Mouse (Mus musculus) myocyte (in vitro differentiated cells): ENCODE measurements around the gene Lmcd1. TPM values are rescaled to one million over a fixed set of nuclear protein-coding genes. Genes with fewer than 3 reads are reported as not detected.

Experiments used
- H3K27me3 ChIP-seq: one replicate; pipeline ENCODE4 v1.6.1; 2011; ENCODE audit not compliant: control insufficient read depth, insufficient read depth, insufficient read length
- H3K36me3 ChIP-seq: one replicate; pipeline ENCODE4 v1.6.1; 2011; ENCODE audit not compliant: control insufficient read depth, insufficient read depth
- H3K4me2 ChIP-seq: one replicate; pipeline ENCODE4 v1.6.1; 2011; ENCODE audit warnings: low read depth, control low read depth
- H3K4me3 ChIP-seq: one replicate; pipeline ENCODE4 v1.5.1; 2011; ENCODE audit warnings: mild to moderate bottlenecking, control low read depth, moderate library complexity
- H3K79me2 ChIP-seq: one replicate; pipeline ENCODE4 v1.6.1; 2011; ENCODE audit not compliant: control insufficient read depth, insufficient read depth
- H3ac ChIP-seq: one replicate; pipeline ENCODE4 v1.6.1; 2011; ENCODE audit not compliant: control insufficient read depth, insufficient read length
- CEBPB ChIP-seq: IDR thresholded peaks from 2 replicates; pipeline ENCODE4 v1.6.1; 2011; ENCODE audit warnings: mild to moderate bottlenecking, moderate library complexity; ENCODE audit not compliant: poor library complexity, insufficient read depth, severe bottlenecking
- E2F4 ChIP-seq: IDR thresholded peaks from one replicate; pipeline ENCODE4 v1.6.1; 2011; ENCODE audit warnings: mild to moderate bottlenecking, control low read depth, moderate library complexity; ENCODE audit not compliant: insufficient read depth
- MAX ChIP-seq: IDR thresholded peaks from one replicate; pipeline ENCODE4 v1.6.1; 2011; ENCODE audit warnings: low read depth, mild to moderate bottlenecking, control low read depth
- MYOD1 ChIP-seq, 3 experiments: IDR thresholded peaks; one replicate each; pipeline ENCODE4 v1.6.1; 2011; ENCODE audit warnings: control low read depth in 2 of 3, low read depth in 2 of 3, mild to moderate bottlenecking in 2 of 3, moderate library complexity in 1 of 3; ENCODE audit not compliant: insufficient read length in 2 of 3, control insufficient read depth in 1 of 3
- MYOG ChIP-seq, 3 experiments: IDR thresholded peaks; one replicate each; pipeline ENCODE4 v1.6.1; 2011; ENCODE audit warnings: control low read depth in 2 of 3, low read depth in 2 of 3, mild to moderate bottlenecking in 2 of 3; ENCODE audit not compliant: insufficient read length in 2 of 3, control insufficient read depth in 1 of 3, insufficient read depth in 1 of 3
- POLR2A ChIP-seq: IDR thresholded peaks from one replicate; pipeline ENCODE4 v1.6.1; 2011; ENCODE audit warnings: low read depth, mild to moderate bottlenecking, control low read depth, moderate library complexity; ENCODE audit not compliant: insufficient read length
- POLR2AphosphoS2 ChIP-seq: IDR thresholded peaks from one replicate; pipeline ENCODE4 v1.6.1; 2011; ENCODE audit warnings: low read depth, control low read depth; ENCODE audit not compliant: insufficient read length
- REST ChIP-seq: IDR thresholded peaks from one replicate; pipeline ENCODE4 v1.6.1; 2011; ENCODE audit warnings: mild to moderate bottlenecking, control low read depth, moderate library complexity; ENCODE audit not compliant: insufficient read depth, insufficient read length
- SRF ChIP-seq: IDR thresholded peaks from one replicate; pipeline ENCODE4 v1.6.1; 2011; ENCODE audit warnings: low read depth; ENCODE audit not compliant: control insufficient read depth, insufficient read length
- TCF12 ChIP-seq: IDR thresholded peaks from one replicate; pipeline ENCODE4 v1.6.1; 2011; ENCODE audit warnings: mild to moderate bottlenecking, control low read depth; ENCODE audit not compliant: poor library complexity, insufficient read depth, severe bottlenecking
- TCF3 ChIP-seq: IDR thresholded peaks from one replicate; pipeline ENCODE4 v1.6.1; 2011; ENCODE audit warnings: low read depth, control low read depth; ENCODE audit not compliant: insufficient read length
- USF1 ChIP-seq: IDR thresholded peaks from one replicate; pipeline ENCODE4 v1.6.1; 2011; ENCODE audit warnings: low read depth, mild to moderate bottlenecking, control low read depth, moderate library complexity
- polyA plus RNA-seq: library from polyadenylated mRNA; unstranded; fragments of >200 nt; fragmentation: generic; extraction: Trizol; gene quantifications from one replicate; pipeline ENCODE4 v1.2.1, GENCODE M21; 2012; ENCODE audit warnings: missing spikeins

The Lmcd1 gene
- polyA plus RNA-seq, 1 experiment, result 4.9 TPM

DNA sequence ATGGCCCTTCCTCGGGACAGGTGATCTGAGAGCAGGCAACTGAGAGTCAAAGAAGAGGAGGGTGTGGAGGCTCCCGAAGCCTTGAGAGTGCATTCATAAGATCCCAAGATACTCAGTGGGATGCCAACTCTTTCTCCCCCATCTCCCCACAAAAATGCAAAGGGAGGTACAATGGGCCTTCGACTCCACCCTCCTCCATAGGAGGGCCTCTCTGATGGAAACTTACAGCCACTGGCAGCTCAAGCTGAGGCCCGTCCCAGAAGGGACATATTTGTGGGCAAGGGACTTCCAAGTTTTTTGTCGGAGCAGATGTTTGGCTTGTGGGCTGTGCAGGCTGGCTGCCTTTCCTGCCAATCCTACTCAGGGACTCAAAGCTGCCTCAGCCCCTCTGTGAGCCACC is 47.1 kb downstream of the Lmcd1 start:
- peak overlapping the region; percentile 46 for H3K4me2 ChIP-seq
- no peak overlapping the region for H3K4me3 ChIP-seq
- TF ChIP-seq E2F4 (no peak), SRF (no peak), TCF12 (no peak), CEBPB (no peak), MYOG (IDR thresholded peaks at IDR 0.05; ENCODE audit: control insufficient read depth in 1 of 3, insufficient read depth in 1 of 3, insufficient read length in 2 of 3, low read depth in 2 of 3) (peak in 1 of 3 experiments; percentile 14)
- no peaks in the 10 kb centered on the region for H3K79me2 ChIP-seq
- H3K27me3 ChIP-seq, result no peaks in the 10 kb centered on the region
- no peak overlapping the region for H3ac ChIP-seq
- no peaks in the 10 kb centered on the region for H3K36me3 ChIP-seq

- Histone ChIP-seq H3ac (no peak overlapping the region), H3K4me2 (no peak overlapping the region), H3K79me2 (no peaks in the 10 kb centered on the region), H3K36me3 (no peaks in the 10 kb centered on the region), H3K4me3 (no peak overlapping the region), H3K27me3 (no peaks in the 10 kb centered on the region)
- TF ChIP-seq CEBPB (no peak), TCF3 (no peak), MYOD1 (IDR thresholded peaks at IDR 0.05; ENCODE audit: control insufficient read depth in 1 of 3, insufficient read length in 2 of 3, low read depth in 2 of 3) (no peak), E2F4 (no peak), POLR2A (no peak), REST (no peak), USF1 (no peak)
These were observed 49.4 kb downstream of the Lmcd1 start for GRCm38 (mm10) chr6:112322916-112323315.

DNA sequence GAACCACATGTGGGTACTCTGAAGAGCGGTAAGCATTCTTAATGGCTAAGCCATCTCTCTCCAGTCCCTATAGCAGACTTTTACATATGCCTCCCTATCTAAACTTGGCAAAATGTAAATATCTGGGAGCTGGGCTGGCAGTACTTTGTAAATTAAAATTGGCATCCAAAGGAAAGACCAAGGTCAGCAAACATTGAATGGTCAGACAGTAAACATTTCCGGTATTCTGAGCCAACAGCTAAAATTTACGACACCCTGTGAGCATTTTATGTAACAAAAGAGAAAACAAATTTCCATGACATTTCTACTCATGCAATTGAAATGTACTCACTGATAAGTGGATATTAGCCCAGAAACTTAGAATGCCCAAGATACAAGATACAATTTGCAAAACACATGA is 51.7 kb downstream of the Lmcd1 start:
- TF ChIP-seq TCF12, result no peak
- TF ChIP-seq E2F4, result no peak
- no peak for TF ChIP-seq SRF
- no peak for TF ChIP-seq TCF3
- TF ChIP-seq POLR2A, result no peak
- no peak for TF ChIP-seq MYOG (IDR thresholded peaks at IDR 0.05; ENCODE audit: control insufficient read depth in 1 of 3, insufficient read depth in 1 of 3, insufficient read length in 2 of 3, low read depth in 2 of 3)
- no peak for TF ChIP-seq MYOD1 (IDR thresholded peaks at IDR 0.05; ENCODE audit: control insufficient read depth in 1 of 3, insufficient read length in 2 of 3, low read depth in 2 of 3)
- no peak for TF ChIP-seq USF1
- TF ChIP-seq REST, result no peak
- no peak for TF ChIP-seq MAX
- TF ChIP-seq POLR2AphosphoS2, result no peak
- TF ChIP-seq CEBPB, result no peak
- no peak overlapping the region for H3K4me3 ChIP-seq

GRCm38 (mm10) chr6:112327793-112328192 is 54.2 kb downstream of the Lmcd1 start:
- H3K4me3 ChIP-seq, result no peak overlapping the region
- no peak for TF ChIP-seq USF1
- TF ChIP-seq MYOG (IDR thresholded peaks at IDR 0.05; ENCODE audit: control insufficient read depth in 1 of 3, insufficient read depth in 1 of 3, insufficient read length in 2 of 3, low read depth in 2 of 3), result no peak
- no peak for TF ChIP-seq MYOD1 (IDR thresholded peaks at IDR 0.05; ENCODE audit: control insufficient read depth in 1 of 3, insufficient read length in 2 of 3, low read depth in 2 of 3)
- no peak for TF ChIP-seq CEBPB
- TF ChIP-seq REST, result no peak
- no peak for TF ChIP-seq POLR2A
- no peak for TF ChIP-seq TCF3
- TF ChIP-seq POLR2AphosphoS2, result no peak
- no peak for TF ChIP-seq E2F4
- TF ChIP-seq SRF, result no peak
- TF ChIP-seq MAX, result no peak
- no peak for TF ChIP-seq TCF12
- H3K79me2 ChIP-seq, result no peaks in the 10 kb centered on the region
- H3K27me3 ChIP-seq, result no peaks in the 10 kb centered on the region
- H3K4me2 ChIP-seq, result no peak overlapping the region
- no peak overlapping the region for H3ac ChIP-seq
- no peaks in the 10 kb centered on the region for H3K36me3 ChIP-seq

More for the DNA sequence above, 51.7 kb downstream of the Lmcd1 start:
- Histone ChIP-seq H3K79me2 (no peaks in the 10 kb centered on the region), H3ac (no peak overlapping the region), H3K27me3 (no peaks in the 10 kb centered on the region), H3K4me2 (no peak overlapping the region), H3K36me3 (no peaks in the 10 kb centered on the region)

GRCm38 (mm10) chr6:112330520-112331222 is 57.1 kb downstream of the Lmcd1 start:
- Histone ChIP-seq H3K36me3 (no peaks in the 10 kb centered on the region), H3K79me2 (no peaks in the 10 kb centered on the region), H3K27me3 (no peaks in the 10 kb centered on the region), H3K4me2 (no peak overlapping the region), H3K4me3 (no peak overlapping the region), H3ac (no peak overlapping the region)
- TF ChIP-seq TCF3 (no peak), MYOG (IDR thresholded peaks at IDR 0.05; ENCODE audit: control insufficient read depth in 1 of 3, insufficient read depth in 1 of 3, insufficient read length in 2 of 3, low read depth in 2 of 3) (no peak), CEBPB (no peak), POLR2AphosphoS2 (no peak), MYOD1 (IDR thresholded peaks at IDR 0.05; ENCODE audit: control insufficient read depth in 1 of 3, insufficient read length in 2 of 3, low read depth in 2 of 3) (no peak), USF1 (no peak), MAX (no peak), POLR2A (no peak), E2F4 (no peak), TCF12 (no peak)
